Mouse (Mus musculus) left cerebral cortex, adult 18-20 months (tissue): Measurements from ENCODE around the gene Tfeb. TPM values are rescaled to one million over a fixed set of nuclear protein-coding genes. Genes with fewer than 3 reads are reported as not detected.
A peak's percentile ranks its signal among the peaks of the same experiment; 100 is the strongest.

ENCODE experiments used
- DNase-seq, 2 experiments: peaks; one replicate each; pipeline ENCODE4 v3.0.0; 2021 to 2022; ENCODE audit warnings: low spot score in 2 of 2, mixed read lengths in 1 of 2
- total RNA-seq, 2 experiments: library from RNA; stranded (reverse); gene quantifications; 2 replicates each; pipeline ENCODE4 v1.2.3; 2021

Gene Tfeb
- total RNA-seq, 2 experiments from 2014 or later, result 10.4 to 13.5 TPM

DNA sequence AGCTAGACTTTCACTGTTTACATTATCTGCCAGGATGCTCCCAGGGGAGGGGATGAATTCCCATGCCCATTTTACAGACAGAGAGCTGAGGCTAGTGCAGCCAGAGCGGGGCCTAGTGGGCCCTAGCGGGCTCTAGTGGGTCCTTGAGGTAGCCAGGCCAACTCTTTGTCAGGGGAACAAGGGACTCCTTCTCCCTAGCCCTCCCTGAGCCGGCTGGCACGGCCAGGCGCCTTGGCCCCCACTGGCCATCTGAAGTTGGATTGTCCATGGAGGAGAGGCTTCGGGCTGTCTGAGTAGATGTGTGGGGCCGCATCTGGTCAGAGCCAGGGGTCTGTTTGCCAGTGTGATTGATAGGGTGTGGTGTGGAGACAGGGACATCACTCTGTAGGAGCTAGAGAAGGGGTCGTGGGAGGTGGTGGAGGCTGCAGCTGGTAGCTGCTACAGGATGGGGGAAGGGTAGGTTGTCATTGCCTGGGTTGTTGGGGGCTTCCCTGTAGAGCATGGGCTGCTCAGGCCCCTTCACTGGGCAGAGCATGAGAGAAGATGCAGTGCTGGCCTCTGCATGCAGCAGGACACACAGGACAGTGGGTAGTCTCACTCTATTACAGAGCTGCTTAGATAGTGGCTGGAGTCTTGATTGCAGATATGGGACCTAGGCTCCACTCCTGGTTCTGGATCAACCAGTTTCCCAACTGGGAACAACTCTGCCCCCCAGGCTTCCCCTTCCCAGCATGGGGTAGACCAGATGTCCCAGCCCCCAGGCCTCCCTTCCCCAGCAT, 46.8 kb downstream of the Tfeb start:
- DNase-seq, result no peak

DNA sequence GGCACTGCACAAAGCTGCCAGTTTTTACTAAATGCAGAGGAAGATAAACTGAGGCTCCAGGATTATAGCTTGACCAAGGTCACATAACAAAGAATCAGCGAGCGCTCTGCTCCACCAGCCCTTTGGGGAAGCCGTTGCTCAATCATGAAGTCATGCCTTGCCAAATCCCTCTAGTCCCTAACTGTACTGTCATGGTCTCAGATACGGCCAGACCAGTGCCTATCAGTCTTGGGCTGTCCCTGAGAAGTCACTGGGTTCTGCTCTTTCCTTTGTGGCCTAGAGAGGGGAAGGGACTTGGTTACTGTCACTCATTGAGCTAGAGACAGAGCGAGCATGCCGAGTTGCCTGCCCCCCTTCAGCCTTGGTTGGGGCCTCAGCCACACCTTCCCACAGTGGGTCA, 47.6 kb downstream of the Tfeb start:
- DNase-seq, result no peak

DNA sequence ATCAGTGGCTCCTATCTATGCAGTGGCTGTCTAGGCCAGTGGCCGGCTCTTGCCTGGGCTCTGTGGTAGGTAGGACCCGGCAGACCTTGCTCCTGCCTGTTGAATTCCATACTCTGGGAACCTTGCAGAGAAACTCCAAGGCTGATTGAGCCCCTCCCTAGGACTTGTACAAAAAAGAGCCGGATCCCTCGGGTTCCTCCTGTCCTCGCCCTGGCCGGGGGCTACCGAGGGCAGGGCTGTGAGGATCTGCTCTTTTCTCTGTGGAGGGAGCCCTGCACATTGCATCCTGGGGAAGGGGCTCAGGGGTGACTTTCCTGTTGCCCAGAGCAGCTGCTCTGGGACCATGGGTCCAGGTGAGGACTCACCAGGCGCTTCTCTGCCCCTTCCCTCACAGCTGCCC, 50.8 kb downstream of the Tfeb start:
- no peak for DNase-seq

DNA sequence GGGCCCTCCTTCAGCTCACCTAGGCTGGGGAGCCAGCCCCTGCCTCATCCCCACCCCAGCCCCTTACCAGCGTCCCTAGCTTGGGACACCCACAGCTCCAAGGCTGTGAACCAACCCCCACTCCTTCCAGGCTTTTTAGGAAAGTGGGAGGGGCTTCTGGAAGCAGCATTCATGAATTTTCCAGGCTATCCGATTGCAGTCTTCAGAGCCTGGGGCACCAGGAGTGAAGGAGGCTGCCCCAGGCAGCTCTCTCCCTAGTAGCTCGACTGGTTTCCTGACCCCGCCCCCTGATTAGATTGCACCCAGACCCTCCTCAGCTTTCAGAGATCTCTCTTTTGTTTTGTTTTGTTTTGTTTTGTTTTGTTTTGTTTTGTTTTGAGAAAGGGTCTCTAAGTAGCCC, 51.5 kb downstream of the Tfeb start:
- DNase-seq, result no peak

DNA sequence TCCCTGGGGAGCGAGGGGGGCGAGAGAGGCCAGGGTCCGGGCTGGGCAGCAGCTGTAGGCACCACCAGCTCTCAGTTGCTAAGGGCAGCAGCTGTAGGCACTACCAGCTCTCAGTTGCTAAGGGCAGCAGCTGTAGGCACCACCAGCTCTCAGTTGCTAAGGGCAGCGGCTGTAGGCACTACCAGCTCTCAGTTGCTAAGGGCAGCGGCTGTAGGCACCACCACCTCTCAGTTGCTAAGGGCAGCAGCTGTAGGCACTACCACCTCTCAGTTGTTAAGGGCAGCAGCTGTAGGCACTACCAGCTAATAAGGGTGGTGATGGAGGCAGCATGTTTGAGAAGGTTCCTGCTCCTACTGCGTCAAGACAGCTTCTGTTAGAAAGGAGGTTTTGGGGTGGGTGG, 52.2 kb downstream of the Tfeb start:
- DNase-seq, result no peak

DNA sequence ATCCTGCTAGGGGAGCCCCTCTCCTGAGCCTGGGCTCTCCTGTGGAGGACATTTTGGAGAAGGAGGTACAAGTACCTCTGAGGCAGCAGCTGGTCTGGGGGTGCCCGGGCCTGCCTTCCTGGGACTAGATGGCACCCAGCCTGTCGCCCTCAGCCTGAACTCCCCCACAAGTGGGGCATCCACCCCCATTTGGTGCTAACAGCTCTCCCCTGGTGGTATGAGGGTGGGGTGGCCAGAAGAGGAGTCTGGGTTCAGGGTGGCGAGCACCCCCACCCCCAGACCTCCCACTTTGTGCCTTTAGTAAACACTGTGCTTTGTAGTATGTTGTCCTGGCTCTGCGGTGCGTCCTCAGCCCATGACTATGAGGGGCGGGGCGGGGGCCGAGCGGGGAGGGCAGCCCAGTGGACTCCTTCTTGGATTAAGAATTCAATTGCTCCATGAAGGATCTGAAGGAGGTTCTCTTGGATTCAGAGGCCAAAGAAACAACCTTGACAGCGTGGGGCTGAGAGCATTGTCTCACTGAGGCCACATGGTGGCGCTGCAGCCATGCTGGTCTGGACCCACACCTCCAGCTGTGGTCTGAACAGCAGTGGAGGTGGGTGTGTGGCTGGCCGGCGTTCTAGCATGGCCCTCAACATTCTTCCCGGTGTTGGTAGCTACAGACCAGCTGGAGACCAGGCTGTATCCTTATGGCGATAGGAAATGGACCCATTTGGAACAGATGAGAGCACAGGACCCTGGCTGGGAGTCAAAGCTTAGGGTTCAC, 55.5 kb downstream of the Tfeb start:
- DNase-seq, result peak; percentile 46 to 48

DNA sequence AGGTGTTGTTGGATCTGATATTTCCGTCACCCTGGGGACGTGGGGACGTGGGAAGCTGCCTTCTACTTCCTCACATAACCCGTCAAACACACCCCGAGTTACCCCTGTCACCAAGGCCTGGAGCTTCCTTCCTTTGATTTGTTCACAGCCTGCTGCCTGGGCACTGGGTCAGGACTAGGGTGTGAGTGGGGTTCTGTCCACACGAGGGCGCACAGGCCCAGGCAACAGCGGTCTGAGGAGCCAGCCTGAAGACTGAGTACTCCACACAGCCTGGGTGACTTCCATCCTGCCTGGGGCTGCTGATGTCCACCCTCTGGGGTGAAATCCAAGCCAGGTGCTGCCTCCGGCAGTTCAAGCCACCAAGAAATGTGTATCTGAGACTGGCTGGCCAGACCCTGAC, 56.5 kb downstream of the Tfeb start:
- DNase-seq, result peak; percentile 85 to 87

DNA sequence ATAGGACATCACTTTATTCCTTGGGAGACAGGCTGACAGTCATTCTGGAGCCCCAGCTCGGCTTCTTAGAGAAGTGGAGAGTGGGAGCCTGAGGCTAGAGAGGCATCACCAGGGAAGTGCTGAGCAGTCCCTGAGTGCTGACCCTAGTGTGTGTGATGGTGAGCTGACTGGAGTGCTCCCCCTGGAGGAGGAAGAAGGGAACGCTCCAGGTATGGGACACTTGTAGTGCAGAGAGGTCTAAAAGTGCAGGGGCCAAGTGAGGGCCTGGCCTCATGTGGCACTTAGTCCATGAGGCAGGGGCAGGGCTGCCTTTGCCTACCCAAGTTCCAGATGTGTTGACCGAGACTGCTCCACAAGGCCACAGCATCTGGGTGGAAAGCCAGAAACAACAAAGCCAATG, 58.6 kb downstream of the Tfeb start:
- peak; percentile 31 to 37 for DNase-seq

DNA sequence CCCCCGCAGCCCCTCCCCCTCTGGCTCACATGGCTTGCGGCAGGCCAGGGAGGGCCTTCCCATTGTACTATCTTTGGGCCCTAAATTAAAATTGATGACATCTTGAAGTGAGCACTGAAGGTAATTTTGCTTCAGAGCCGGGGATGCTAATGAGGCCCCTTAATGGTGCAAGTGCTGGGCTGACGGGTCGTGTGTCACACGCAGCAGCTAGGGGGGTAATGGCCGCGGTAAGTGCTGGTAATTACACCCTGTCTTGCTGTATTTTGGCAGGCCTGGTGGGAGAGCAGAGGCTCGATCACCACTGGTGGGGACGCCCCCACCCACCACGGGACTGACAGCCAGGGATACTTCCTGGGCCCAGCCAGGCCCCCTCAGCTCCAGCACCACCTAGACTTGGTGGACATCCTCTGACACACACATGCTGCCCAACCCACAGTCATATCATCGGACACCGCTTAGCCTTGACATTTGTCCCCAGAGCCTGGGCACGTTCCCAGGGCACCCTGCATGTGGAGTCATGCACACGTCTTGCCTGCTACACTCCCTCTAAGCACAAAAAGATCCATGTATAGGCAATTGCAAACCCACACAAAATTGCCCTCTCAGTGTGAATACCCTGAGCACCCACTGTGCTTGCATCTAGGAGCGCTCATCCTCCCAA, 59.5 kb downstream of the Tfeb start:
- DNase-seq, result no peak

DNA sequence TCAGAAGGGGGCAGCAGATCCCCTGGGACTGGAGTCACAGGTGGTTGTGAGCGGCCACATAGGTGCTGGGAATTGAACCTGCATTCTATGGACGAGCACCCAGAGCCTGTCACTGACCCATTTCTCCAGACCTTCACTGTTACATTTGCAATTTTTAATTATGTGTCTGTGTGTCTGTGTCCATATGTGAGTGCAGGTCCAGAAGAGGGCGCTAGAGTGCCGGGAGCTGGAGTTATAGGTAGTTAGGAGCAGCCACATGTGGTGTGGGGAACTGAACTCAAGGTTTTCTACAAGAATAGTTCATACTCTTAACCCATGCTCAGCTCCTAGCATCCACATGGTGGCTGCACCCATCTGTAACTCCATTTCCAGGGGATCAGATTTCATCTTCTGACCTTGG, 60.1 kb downstream of the Tfeb start:
- DNase-seq, result no peak

DNA sequence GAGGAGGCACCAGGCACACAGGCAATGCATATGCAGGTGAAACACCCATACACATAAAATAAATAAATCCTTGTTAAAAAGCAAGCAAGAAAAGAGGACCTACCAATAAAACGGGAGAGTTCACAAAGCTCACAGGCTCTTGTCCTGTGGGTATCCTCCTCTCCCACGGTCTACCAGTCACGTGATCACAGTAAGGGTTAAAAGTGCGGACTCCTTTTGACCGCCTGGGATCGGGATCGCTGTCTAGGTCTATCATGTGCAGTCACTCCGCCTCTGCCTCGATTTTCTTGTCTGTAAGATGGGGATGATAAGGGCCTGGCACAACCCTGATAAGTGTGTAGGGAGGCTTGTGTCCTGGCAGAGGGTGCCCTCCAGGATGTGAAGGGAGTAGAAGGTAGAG, 60.6 kb downstream of the Tfeb start:
- DNase-seq, result no peak

DNA sequence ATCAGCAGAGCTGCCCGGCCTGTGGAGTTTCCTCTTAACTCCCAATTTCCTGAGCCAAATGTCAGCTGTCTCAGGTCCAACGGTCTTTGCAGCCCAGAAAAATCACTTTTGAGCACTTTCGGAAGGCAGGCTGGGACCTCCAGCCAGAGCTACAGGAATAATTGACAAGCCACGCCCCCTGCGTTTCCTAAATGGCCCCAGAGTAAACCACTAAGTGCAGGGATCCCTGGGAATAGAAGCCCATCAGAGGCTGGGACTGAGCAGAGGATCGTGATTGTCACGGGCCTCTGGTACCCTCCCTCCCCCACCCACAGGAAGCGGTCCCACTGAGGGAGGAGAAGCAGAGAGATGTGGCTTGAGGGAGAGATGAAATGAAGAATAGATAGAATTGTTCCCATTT, 66.0 kb downstream of the Tfeb start:
- no peak for DNase-seq

DNA sequence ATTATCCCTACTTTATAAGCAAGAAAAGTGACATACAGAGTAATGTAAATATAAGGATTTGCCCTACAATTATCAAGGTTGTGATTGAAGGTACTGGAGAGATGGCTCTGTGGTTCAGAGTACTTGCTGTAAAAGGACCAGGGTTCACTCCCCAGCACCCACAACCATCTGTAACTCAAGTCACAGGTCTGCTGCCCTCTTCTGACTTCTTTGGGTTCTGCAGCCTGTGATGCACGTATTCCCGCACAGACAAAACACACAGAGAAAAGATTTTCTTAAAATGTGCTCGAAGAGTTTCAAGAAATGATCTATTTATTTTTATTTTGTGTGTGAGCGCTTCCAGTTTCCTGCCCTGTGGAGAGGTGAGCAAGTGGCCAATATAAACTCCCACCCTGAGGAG, 66.8 kb downstream of the Tfeb start:
- no peak for DNase-seq

DNA sequence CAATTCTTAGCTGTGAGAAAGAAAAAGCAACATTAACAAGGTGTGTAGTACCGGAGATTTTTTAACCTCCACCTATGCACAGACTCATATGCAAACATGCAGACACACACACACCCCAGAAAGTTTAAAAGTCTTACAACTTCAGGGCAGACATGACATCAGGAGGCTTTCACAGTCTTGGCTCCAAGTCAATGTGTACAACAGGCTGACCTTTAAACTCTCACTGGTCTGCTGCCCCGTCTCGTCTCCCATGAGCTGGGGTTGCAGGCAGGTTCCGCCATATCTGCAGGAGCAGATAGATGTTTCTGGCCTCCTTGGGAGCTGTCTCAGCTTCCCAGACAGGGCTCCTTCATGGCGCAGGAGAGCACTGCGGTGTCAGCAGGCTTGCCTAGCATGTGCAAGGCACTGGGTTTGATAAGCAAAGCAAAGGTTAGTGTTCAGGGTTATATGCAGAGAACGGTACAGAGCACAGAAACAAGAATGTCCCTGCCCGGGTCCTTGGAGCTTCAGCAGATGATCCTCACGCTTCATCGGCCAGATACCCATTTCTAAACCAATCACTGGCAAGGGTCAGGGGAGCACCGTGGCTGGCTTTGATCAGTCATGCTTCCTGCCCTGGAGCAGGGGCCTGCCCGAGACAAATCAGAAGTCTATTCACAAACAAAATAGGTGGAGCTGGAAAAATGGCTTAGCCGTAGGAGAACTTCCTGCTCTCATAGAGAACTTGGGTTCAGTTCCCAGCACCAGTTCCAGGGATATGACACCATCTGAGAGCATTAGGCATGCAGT, 68.4 kb downstream of the Tfeb start:
- DNase-seq, result no peak

DNA sequence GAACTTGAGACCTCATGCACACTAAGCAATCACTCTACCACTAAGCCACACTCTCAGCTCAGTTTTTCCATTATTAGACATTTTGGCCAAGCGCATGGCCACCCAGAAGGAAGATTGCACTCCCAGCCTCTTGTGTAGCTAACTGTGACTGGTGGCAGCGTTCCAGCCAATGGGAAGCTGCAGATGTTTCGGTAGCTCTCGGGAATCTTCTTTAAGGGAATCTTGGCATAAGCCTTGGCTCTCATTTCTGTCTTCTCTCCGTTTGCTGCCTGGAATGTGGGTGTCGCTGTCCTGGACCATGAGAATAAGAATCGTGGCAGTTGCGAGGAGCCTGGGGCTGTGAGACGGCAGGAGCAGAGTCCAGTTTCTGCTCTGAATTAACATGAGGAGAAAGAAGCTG, 69.4 kb downstream of the Tfeb start:
- peak; percentile 12 to 29 for DNase-seq

DNA sequence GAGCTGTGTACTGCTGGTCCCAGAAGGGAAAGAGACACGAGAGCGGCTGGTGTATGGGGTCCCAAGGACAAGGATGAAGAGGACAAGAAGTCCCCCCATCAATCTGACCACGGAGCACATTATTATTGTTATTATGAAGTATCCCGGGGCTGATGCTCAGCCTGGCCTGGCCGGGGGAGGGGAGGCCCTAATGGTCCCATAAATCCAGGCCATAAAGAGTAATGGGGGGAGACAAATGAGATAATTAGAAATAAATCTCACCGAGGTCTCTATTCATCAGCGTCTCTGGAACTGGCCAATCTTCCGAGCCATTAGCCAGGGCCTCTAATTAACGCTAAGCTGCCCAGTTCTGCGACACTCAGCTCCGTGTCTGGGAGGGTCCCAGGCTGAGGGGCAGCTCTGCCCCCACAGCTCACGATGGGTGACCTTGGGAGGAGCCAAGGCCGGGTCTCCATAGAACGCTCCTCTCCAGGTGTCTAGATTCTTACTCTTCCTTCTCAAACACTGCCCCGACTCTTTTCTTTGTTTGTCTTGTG, 74.5 kb downstream of the Tfeb start:
- no peak for DNase-seq

DNA sequence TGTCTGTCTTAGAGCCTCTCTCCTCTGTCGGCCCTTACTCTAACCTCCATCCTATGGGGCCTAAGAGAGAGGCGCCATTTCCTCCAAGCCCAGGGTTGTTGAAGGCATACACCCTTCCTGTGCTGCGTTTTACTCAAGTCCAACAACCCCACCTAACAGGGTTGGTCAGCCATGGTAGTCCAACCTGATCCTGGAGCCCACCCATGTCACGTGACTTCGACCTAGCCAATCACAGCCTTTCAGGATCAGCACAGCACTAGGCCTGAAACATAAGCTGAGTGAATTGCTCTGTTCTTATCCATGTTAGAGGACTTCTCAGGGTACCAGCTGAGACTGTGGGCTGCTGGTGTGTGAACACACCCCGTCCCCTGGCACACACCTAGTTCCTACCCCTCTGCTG, 75.4 kb downstream of the Tfeb start:
- no peak for DNase-seq

DNA sequence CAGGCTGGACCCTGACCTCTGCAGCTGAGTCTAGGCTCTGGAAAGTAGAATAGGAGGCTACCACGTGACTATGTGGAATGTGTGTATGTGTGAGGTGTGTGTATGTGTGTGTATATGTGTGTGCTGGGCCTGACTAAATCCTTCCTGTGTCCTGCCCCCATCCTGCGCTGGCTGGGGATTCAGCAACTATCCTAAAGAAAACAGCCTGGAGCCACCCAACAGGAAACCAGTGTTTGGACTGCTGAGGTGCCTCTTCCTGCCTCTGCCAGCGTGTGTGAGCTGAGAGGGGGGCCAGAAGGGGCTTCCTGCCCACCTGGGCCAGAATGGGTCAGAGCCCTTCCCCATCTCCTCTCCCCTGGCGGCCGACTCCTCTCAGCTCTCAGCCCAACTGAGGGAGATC, 76.8 kb downstream of the Tfeb start:
- no peak for DNase-seq

DNA sequence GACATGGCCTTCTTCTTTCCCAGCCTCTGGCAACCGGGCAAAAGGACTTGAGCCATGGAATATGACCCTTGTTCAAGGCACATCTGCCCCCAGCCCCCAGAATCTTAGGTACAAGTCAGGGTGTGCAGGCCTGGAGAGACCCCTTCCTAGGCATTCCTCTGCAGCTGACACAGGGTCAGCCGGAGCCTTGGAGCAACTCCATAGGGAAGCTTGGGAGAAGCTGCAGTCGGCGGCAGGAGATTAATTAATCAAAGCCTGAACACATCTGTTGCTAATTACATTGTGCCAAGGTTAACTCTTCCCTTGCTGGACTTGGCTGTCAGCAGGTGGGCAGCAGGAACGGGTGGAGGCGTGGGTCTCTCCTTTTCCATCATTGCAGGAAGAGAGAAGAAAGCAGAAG, 77.7 kb downstream of the Tfeb start:
- no peak for DNase-seq

DNA sequence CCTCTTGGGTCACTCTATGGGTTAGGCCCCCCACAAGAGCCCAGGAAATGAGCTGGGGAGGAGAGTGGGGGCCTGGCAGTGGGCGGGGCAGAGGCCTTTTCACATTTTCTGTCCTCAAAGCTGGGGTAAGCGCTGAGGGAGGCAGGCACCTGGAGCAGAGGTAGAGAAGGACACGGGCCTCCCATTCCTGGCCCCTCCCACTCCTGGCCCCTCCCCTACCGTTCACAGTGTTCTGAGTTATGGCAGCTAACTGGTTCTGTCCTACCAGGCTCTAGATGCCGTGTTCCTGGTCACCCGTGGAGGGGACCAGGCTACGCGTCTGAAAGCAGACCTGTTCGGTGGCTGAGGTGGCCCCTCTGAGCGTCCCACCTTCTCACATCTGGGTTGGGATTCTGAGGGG, 78.6 kb downstream of the Tfeb start:
- DNase-seq, result no peak

DNA sequence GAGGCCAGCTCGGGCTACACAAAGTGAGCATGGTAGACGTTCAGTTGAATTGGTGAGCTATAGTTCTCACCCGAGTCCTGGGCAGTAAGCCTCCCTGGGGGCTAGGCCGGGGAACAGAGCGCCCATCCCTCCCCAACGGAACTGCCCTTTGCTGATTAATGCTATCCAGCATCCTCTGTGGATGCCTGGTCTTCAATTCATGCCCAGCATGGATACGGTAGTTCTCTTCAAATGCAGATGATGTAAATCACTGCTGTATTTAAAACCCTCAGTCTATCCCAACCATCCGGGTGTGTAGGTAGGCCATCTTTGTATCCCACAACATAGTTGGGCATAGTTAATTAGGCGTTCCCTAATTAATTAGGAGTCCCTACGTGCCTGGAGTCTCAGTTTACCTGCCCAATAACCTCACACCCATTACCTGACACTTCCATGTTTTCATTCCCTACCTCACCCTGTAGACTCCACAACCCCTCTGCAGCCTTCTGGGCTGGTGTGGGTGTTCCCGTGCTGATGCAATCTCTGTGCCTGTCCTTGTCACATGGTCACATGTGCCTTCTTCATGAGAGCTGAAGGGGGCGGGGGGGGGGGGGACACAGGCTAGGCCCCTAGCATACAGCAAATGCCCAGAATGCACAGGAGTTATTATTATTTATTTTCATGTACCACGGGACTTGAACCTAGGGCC, 81.4 kb downstream of the Tfeb start:
- DNase-seq, result no peak
